Mouse (Mus musculus) liver, postnatal 0 days (tissue): ENCODE data around the gene Slc6a6.

Experiments
- CTCF ChIP-seq: sonication (generic); IDR thresholded peaks from 2 replicates; pipeline ENCODE4 v1.5.1; 2016; ENCODE audit warnings: antibody characterized with exemption, low read depth
- EP300 ChIP-seq: IDR thresholded peaks from 2 replicates; pipeline ENCODE4 v1.6.1; 2016; ENCODE audit warnings: antibody characterized with exemption, low read depth, mild to moderate bottlenecking

GRCm38 (mm10) chr6:91634417-91634816 lies 49.4 kb upstream of the Slc6a6 start:
- TF ChIP-seq EP300 (no peak), CTCF (no peak)
